Mouse (Mus musculus): ENCODE data around the gene P2ry12.

The P2ry12 gene

DNA sequence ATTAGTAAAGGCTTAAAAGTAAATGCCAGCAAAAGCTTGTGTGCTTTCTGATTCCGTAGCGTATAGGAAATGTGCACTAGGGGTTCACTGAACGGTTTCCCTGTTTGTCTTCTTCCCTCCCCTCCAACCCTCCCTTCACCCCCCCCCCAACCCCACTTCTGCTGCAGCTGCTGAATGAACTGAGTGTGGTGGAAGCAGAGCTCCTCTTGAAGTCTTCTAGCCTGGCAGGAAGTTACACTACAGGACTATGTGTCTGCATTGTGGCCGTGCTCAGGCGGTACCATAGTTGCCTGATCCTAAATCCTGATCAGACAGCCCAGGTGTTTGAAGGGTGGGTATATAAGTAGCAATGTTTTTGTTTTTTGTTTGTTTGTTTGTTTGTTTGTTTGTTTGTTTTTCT is 27.8 kb downstream of the P2ry12 start:
- no peak for DNase-seq (ENCODE audit: low read depth, low spot score)

DNA sequence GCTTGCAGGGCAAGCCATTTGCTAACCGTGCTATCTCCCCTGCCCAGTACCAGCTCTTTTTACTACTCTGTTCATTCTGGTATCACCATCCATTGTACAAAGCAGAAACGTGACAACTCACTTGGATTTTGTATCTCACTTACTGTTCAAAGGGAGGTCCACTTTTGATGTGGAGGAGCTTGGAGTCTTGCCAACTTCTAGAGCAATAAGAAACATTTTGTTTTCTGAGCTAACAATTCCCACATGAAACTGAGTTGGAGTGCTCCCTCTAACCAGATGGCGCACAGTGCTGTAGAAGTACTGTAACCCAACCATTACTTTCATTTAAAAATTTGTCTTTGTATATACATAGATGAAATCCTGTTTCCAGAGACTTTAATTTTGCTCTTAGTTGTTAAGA is 31.8 kb downstream of the P2ry12 start:
- no peak for DNase-seq (ENCODE audit: low read depth, low spot score)

- no peak for DNase-seq (ENCODE audit: low read depth, low spot score)
Observed at GRCm38 (mm10) chr3:59228730-59229551, 33.7 kb downstream of the P2ry12 start.

GRCm38 (mm10) chr3:59227696-59228095 is 35.0 kb downstream of the P2ry12 start:
- DNase-seq (ENCODE audit: low read depth, low spot score) = no peak

- no peak for DNase-seq (ENCODE audit: low read depth, low spot score)
Observed at GRCm38 (mm10) chr3:59225411-59225810, 37.3 kb downstream of the P2ry12 start.

GRCm38 (mm10) chr3:59222303-59222702 is 40.4 kb downstream of the P2ry12 start:
- DNase-seq (ENCODE audit: low read depth, low spot score) = no peak

GRCm38 (mm10) chr3:59219326-59219725 is 43.3 kb downstream of the P2ry12 start:
- no peak for DNase-seq (ENCODE audit: low read depth, low spot score)

DNA sequence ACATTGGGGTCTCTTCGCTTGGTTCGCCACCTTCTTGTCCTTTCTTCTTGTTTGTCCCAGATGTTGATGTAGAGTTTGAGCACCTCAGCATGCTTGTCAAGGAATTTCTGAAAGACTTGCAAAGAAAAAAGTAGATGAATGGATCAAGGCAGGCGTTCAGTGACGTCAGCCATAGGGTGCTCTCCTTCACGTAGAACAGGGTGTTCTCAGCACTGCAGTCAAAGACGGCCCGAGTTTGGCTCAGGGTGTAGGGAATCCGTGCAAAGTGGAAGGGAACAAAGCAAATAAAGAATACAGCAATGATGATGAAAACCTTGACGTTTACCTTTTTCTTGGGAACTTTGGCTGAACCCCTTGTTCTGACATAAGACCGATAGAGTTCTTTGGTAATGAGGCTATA is 45.5 kb downstream of the P2ry12 start:
- no peak for DNase-seq (ENCODE audit: low read depth, low spot score)

GRCm38 (mm10) chr3:59212404-59212803 is 50.3 kb downstream of the P2ry12 start:
- no peak for DNase-seq (ENCODE audit: low read depth, low spot score)

GRCm38 (mm10) chr3:59211784-59212183 is 50.9 kb downstream of the P2ry12 start:
- no peak for DNase-seq (ENCODE audit: low read depth, low spot score)

DNA sequence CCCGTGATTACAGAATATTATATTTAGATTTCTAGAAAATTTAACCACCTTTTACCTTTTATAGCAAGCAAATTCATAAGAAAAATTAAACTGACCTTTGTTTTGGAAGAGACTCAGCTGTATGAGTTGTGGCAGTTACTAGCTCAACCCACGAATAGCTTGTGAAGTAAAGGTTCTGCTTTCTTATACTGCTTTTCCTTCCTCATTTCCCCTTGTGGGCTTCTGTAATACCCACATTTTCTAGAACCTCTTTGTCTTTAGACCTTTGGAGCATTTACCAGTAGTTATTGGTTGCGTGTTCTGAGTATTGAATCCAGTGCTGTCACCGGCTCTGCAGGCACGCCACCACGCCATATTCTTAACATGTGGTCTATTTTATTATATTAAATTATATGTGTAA is 51.9 kb downstream of the P2ry12 start, which contains the start of gene P2ry13:
Gene P2ry13 (minus strand): TSS at position 156 of the 400 bp plus-strand sequence.
- DNase-seq (ENCODE audit: low read depth, low spot score) = no peak

DNA sequence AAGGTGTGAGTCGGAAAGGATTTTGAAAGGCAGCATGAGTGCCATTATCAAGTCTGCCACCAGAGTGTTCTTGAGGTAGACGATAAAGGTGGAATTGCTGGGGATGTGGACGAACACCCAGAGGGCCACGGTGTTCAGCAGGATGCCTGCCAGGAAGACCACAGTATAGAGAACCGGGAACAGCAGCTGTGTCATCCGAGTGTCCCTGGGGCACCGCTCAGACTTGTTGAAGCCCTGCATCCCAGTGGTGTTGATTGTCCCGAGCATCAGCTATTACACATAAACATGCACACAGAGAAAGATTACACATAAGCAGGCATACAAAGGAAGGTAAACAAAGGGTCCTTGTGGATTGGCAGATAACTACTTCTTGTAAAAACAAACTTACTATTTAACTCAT is 52.6 kb downstream of the P2ry12 start:
- no peak for DNase-seq (ENCODE audit: low read depth, low spot score)

GRCm38 (mm10) chr3:59208650-59209548 is 53.8 kb downstream of the P2ry12 start:
- DNase-seq (ENCODE audit: low read depth, low spot score) = peak; percentile 31

GRCm38 (mm10) chr3:59205941-59206340 is 56.7 kb downstream of the P2ry12 start:
- no peak for DNase-seq (ENCODE audit: low read depth, low spot score)

DNA sequence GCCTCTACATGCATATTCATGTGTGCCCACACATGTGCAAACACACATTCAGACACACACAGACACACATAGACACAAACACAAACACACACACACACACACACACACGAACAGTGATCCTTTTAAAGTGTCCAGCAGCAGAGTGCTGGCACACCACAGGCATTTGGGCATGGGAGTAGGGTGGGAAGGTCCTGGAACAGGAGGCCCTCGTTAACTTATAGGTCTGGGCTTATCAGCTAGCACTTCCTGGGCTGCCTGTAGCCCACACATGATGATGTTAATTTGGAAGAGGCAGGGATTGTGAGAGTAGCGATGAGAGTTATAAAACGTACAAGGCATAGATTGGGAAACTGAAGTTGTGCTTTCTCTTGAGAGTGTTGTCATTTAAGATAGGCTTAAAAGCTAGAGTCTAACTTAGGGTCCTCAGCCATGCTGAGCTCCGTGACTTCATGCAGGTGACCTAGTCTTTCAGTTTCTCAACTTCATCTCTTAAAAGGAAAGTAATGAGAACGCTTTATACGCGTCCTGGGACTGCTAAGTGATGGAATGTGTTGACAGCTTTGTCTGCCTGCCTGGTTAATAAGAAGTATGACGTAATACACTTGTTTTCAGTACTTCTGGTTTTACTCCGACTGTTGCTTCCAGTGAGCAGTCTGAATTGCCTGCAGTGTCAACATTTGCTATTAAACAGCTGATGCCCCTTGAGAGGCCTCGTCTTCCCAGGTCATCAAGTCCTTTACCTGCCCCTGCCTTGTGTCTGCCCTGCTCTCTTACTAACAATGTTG is 57.8 kb downstream of the P2ry12 start:
- DNase-seq (ENCODE audit: low read depth, low spot score) = no peak

DNA sequence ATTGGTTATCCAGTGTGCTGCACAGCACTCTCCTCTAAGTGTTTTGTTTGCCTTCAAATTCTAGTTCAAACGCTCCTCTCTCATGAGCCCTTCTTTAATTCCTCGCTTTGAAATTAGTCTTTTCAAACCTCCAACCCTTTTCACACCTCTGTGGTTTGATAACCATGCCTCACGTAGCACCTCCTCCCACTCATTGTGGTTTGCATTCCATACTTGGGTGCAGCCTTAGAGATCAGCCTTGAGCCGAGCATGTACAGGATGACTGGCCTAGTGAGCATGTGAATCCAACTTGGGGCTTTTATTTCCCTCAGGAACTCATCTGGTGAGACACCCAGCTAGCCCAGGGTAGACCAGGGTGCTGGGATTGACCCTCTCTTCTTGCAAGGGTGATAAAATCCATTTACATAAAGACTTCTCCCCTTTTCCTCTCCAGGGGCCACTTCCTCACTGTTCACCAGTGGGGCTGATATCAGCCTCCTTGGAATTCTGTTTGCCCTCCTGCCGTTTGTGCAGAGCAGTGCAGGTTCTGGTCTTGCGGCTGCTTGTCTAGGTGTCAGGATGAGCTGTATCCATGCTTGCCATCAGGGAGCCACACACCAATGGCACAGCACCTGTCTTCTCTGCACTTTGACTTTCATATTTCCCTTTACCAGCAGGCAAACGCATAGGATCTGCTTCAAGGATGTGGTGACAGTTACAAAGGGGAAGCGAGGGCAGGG is 58.7 kb downstream of the P2ry12 start:
- DNase-seq (ENCODE audit: low read depth, low spot score) = no peak

- no peak for DNase-seq (ENCODE audit: low read depth, low spot score)
Observed at GRCm38 (mm10) chr3:59197329-59197948, 65.2 kb downstream of the P2ry12 start.

GRCm38 (mm10) chr3:59194938-59195337 is 67.7 kb downstream of the P2ry12 start, which contains the start of gene Gpr87:
Gpr87 (minus strand) TSS chr3:59195104.
- DNase-seq (ENCODE audit: low read depth, low spot score) = no peak

- DNase-seq (ENCODE audit: low read depth, low spot score) = no peak
Observed at GRCm38 (mm10) chr3:59194099-59194498, 68.6 kb downstream of the P2ry12 start.

- DNase-seq (ENCODE audit: low read depth, low spot score) = no peak
Observed at GRCm38 (mm10) chr3:59191674-59192073, 71.0 kb downstream of the P2ry12 start.

DNA sequence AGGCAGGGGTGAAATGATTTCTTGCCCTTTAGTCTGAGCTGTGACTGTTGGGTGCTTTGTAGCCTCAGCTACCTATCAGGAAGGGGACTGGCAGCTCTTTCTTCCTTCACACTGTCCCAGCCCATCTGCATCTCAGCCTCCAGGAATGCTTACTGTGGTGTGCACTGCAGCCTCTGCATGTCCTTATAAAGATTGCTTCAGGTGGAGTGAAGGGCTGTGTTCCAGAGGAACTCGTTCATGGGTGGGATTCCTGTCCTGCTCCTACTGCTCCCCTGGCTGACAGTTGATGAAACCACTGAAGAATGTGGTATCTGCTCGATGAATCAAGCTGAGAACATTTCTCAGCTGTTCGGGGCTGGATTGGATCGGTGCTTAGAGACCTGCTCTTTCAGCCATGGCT is 75.3 kb downstream of the P2ry12 start:
- DNase-seq (ENCODE audit: low read depth, low spot score) = no peak

Data from c-Kit-negative CD71-positive TER-119-positive erythroid progenitor cells, embryonic 14.5 days (primary cell).